Mouse (Mus musculus): Measurements from ENCODE around the gene Zhx3. TPM values are rescaled to one million over a fixed set of nuclear protein-coding genes. Genes with fewer than 3 reads are reported as not detected.
A peak's percentile ranks its signal among the peaks of the same experiment; 100 is the strongest.

Zhx3 gene
- polyA plus RNA-seq, 1 experiment = 11.0 TPM

GRCm38 (mm10) chr2:160901656-160902412 lies 29.0 kb upstream of the Zhx3 start:
- Histone ChIP-seq H3K4me3 (ENCODE audit: insufficient read depth, low read depth, low read length) (no peak overlapping the region), H3K4me1 (ENCODE audit: control insufficient read depth, insufficient read depth, insufficient read length, low read length) (peaks cover 5% of the 10 kb centered on the region), H3K27ac (replicated peaks; ENCODE audit: low read depth, low read length) (no peak overlapping the region)

DNA sequence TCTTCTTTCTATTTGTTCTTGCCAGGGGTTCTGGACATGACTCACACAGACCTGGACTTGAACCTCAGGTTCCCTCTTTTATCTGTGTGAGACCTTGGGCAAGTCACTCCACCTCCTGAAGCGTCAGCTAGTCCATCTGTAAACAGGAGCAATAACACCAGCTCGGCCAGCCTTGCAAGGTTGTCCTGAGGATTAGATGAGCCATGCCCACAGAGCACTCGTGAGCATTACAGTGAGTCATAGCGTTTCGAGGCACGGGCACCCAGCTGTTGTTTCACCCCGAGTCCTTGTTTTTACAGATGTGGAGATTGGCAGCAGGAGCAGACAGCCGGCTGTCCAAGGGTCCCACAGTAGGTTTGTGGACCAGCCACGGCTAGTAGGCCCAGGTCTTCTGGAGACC lies 18.9 kb upstream of the Zhx3 start:
- H3K27ac ChIP-seq (replicated peaks; ENCODE audit: low read depth, low read length) = no peak overlapping the region
- no peaks in the 10 kb centered on the region for H3K4me1 ChIP-seq (ENCODE audit: control insufficient read depth, insufficient read depth, insufficient read length, low read length)
- no peak overlapping the region for H3K4me3 ChIP-seq (ENCODE audit: insufficient read depth, low read depth, low read length)

DNA sequence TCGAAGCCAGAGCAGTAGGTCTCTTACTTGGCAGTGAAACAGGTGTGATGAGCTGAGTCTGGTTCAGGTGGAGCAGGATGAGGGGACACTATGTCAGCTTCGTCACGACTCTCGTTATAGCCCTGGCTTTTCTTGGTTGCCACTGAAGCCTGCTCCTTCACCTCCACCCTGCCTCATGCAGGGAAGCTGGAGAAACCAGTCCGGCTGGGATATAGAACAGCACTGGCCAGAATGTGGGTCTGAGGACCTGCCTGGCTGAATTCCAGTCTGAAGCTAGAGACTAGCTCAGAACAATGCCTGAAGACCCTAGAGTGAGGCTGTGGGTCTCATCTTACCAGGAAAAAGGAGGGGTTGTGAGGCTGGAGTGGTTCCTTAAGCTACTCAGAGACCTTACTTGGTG lies 18.2 kb upstream of the Zhx3 start:
- H3K27ac ChIP-seq (replicated peaks; ENCODE audit: low read depth, low read length) = no peak overlapping the region
- no peaks in the 10 kb centered on the region for H3K4me1 ChIP-seq (ENCODE audit: control insufficient read depth, insufficient read depth, insufficient read length, low read length)
- no peak overlapping the region for H3K4me3 ChIP-seq (ENCODE audit: insufficient read depth, low read depth, low read length)

DNA sequence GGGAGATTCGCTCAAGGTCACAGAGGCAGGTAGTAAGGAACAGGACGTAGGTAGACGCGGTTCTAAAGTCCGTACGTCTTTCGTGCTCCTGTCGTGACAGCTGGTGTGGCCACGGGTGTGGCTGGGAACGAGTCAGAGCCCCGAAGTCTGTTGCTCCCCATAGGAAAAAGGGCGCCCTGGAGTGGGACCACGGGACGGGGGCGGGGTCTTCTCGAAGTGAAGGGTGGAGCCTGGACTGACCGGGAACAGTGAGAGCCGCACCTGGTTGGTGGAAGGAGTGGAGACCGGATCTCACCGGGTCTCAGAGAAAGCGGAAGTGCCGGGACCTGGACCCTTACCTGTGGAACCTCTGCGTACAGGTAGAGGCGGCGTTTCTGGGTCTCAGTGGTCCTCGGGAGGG lies 15.1 kb upstream of the Zhx3 start:
- Histone ChIP-seq H3K4me3 (ENCODE audit: insufficient read depth, low read depth, low read length) (peak overlapping the region; percentile 40), H3K4me1 (ENCODE audit: control insufficient read depth, insufficient read depth, insufficient read length, low read length) (peaks cover 15% of the 10 kb centered on the region; the same call in 1 of the 2 replicates), H3K27ac (replicated peaks; ENCODE audit: low read depth, low read length) (no peak overlapping the region)

- peak overlapping the region; percentile 40 for H3K4me3 ChIP-seq (ENCODE audit: insufficient read depth, low read depth, low read length)
- no peak overlapping the region for H3K27ac ChIP-seq (replicated peaks; ENCODE audit: low read depth, low read length)
- peaks cover 21% of the 10 kb centered on the region for H3K4me1 ChIP-seq (ENCODE audit: control insufficient read depth, insufficient read depth, insufficient read length, low read length)
These were observed 14.5 kb upstream of the Zhx3 start for GRCm38 (mm10) chr2:160887284-160887683.

DNA sequence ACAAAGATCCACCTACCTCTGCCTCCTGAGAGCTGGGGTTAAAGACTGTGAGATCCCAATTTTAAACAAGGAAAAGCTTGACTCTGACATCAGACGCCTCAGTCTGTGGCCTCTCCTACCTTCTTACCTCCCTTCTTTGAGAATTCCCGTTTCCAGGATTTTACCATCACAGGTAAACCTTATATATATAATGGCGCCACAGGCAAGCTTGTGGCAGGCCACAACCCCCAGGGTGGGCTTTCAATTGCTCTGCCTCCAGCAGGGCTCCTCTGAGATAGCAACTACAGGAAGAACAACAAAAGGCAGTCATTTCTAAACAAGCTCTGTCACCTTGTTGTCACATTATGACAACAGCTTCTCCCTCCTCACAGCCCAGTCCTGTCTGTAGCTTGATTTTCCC lies 13.4 kb upstream of the Zhx3 start:
- Histone ChIP-seq H3K27ac (replicated peaks; ENCODE audit: low read depth, low read length) (no peak overlapping the region), H3K4me3 (ENCODE audit: insufficient read depth, low read depth, low read length) (no peak overlapping the region), H3K4me1 (ENCODE audit: control insufficient read depth, insufficient read depth, insufficient read length, low read length) (peaks cover 31% of the 10 kb centered on the region)

DNA sequence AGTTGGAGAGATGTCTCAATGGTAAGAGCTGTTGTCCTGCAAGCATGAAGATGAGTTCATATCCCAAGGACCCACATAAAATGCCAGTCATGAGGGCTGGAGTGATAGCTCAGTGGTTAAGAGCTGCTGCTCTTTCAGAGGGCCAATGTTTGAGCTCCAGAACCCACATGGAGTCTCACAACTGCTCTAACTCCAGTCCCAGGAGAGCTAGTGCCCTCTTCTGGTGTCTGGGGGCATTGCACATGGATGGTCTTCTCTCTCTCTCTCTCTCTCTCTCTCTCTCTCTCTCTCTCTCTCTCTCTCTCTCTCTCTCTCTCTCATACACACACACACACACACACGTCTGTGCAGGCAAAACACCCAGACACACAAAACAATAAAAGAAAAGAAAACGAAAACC lies 12.0 kb upstream of the Zhx3 start:
- peaks cover 45% of the 10 kb centered on the region for H3K4me1 ChIP-seq (ENCODE audit: control insufficient read depth, insufficient read depth, insufficient read length, low read length)
- no peak overlapping the region for H3K4me3 ChIP-seq (ENCODE audit: insufficient read depth, low read depth, low read length)
- peak overlapping the region; percentile 58; the same call in 1 of the 2 replicates for H3K27ac ChIP-seq (replicated peaks; ENCODE audit: low read depth, low read length)

DNA sequence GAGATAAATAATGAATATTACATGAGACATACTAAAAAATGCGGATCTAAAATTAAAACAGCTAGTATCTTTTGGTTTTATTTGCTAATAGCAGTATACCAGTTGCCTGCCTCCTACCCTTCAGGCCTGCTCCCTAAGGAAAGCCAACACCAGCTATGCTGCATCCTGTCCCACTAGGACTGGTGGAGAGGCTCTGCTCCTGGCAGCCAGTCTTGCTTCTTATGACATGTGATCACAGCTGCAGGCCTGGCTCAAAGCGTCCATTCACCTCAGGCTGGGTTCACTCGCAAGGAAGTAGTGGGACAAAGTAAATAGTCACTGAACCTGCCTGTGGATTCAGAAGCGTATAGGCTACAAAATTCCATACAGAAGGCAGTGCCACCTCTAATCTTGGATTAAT lies 11.1 kb upstream of the Zhx3 start:
- Histone ChIP-seq H3K4me3 (ENCODE audit: insufficient read depth, low read depth, low read length) (no peak overlapping the region), H3K4me1 (ENCODE audit: control insufficient read depth, insufficient read depth, insufficient read length, low read length) (peaks cover 46% of the 10 kb centered on the region), H3K27ac (replicated peaks; ENCODE audit: low read depth, low read length) (peak overlapping the region; percentile 58)

GRCm38 (mm10) chr2:160882436-160882835 lies 9.6 kb upstream of the Zhx3 start:
- H3K27ac ChIP-seq (replicated peaks; ENCODE audit: low read depth, low read length) = peak overlapping the region; percentile 95
- H3K4me1 ChIP-seq (ENCODE audit: control insufficient read depth, insufficient read depth, insufficient read length, low read length) = peaks cover 46% of the 10 kb centered on the region
- no peak overlapping the region for H3K4me3 ChIP-seq (ENCODE audit: insufficient read depth, low read depth, low read length)

DNA sequence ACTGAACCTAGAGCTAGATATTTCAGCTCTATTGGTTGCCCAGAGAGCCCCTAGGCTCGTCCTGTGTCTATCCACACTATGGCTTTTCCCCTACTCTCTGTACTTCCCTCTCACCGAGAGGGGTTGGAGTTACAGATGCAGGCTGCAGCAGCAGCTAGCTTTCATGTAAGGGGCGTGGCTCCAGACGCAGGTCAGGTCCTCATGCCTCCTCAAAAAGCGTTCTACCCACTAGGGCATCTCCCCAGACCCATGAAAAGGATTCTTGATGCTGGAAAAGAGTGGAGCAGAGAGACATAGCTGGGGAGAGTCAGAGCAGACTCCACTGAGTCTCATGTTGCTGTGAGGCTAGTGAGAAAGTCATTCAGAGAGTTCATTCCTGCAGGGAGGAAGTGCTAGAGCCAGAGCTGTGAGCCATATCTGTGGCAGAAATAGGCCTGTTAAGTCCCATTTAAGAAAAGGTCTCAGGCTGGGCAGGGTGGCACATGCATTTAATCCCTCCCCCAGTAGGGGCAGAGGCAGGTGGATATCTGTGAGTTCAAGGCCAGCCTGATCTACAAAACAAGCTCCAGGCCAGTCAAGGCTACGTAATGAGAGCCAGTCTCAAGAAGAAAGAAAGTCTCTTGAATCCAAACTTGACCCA lies 8.8 kb upstream of the Zhx3 start:
- H3K4me3 ChIP-seq (ENCODE audit: insufficient read depth, low read depth, low read length) = peak overlapping the region; percentile 28
- H3K27ac ChIP-seq (replicated peaks; ENCODE audit: low read depth, low read length) = peak overlapping the region; percentile 95
- peaks cover 46% of the 10 kb centered on the region for H3K4me1 ChIP-seq (ENCODE audit: control insufficient read depth, insufficient read depth, insufficient read length, low read length)

- H3K27ac ChIP-seq (replicated peaks; ENCODE audit: low read depth, low read length) = peak within 1 kb of the TSS; percentile 95
These were observed 7.8 kb upstream of the Zhx3 start, which contains the start of gene Lpin3 for GRCm38 (mm10) chr2:160880453-160881195. Gene Lpin3 (plus strand): TSS chr2:160880670.

DNA sequence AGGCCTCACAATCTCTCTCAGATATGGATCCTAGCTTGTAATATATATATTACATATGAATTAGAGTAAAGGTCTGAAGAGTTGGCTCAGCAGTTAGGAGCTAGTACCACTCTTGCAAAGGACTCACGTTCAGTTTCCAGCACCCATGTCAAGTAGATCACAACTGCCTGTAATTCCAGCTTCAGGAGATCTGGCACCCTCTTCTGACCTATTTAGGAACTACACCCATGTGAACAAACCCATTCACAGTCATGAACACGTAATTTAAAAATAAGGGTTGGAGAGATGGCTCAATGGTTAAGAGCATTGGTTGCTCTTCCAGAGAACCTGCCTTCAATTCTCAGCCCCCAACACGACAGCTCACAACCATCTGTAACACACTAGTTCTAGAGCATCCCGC lies 3.3 kb upstream of the Zhx3 start:
- Histone ChIP-seq H3K4me1 (ENCODE audit: control insufficient read depth, insufficient read depth, insufficient read length, low read length) (peaks cover 22% of the 10 kb centered on the region), H3K4me3 (ENCODE audit: insufficient read depth, low read depth, low read length) (no peak overlapping the region), H3K27ac (replicated peaks; ENCODE audit: low read depth, low read length) (no peak overlapping the region)

More at GRCm38 (mm10) chr2:160880453-160881195, 7.8 kb upstream of the Zhx3 start, which contains the start of gene Lpin3:
- peak within 1 kb of the TSS; percentile 43 for H3K4me3 ChIP-seq (ENCODE audit: insufficient read depth, low read depth, low read length)
- peaks cover 46% of the 10 kb centered on the region for H3K4me1 ChIP-seq (ENCODE audit: control insufficient read depth, insufficient read depth, insufficient read length, low read length)

- H3K27ac ChIP-seq (replicated peaks; ENCODE audit: low read depth, low read length) = peak overlapping the region; percentile 95
- H3K4me1 ChIP-seq (ENCODE audit: control insufficient read depth, insufficient read depth, insufficient read length, low read length) = peaks cover 15% of the 10 kb centered on the region; the same call in 1 of the 2 replicates
- no peak overlapping the region for H3K4me3 ChIP-seq (ENCODE audit: insufficient read depth, low read depth, low read length)
These were observed 1.6 kb upstream of the Zhx3 start for GRCm38 (mm10) chr2:160874231-160874877.

DNA sequence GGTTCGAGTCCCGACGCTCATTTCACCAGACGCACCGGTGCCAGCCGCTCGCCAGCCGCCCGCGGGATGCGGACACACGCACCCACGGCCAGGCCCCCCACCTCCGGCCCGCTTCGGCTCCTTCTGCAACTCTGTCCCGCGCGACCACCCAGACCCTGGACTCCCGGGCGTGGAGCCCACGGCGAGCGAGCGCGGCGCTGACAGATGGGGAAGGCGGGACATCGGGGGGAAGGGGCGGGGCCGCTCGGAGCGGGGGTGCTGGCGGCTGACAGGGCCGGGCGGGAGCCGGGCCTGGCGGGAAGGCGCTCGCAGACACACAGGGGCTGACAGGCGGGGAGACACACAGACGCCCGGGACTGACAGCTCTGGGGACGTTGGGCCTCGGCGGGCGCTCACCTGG lies 403 bp downstream of the Zhx3 start:
- peak overlapping the region; percentile 94 for H3K27ac ChIP-seq (replicated peaks; ENCODE audit: low read depth, low read length)

GRCm38 (mm10) chr2:160871310-160871709 lies 1.5 kb downstream of the Zhx3 start:
- peak overlapping the region; percentile 38 for H3K4me3 ChIP-seq (ENCODE audit: insufficient read depth, low read depth, low read length)
- peak overlapping the region; percentile 25; the same call in 1 of the 2 replicates for H3K27ac ChIP-seq (replicated peaks; ENCODE audit: low read depth, low read length)
- peaks cover 15% of the 10 kb centered on the region; the same call in 1 of the 2 replicates for H3K4me1 ChIP-seq (ENCODE audit: control insufficient read depth, insufficient read depth, insufficient read length, low read length)

More for the DNA sequence above, 403 bp downstream of the Zhx3 start:
- peak overlapping the region; percentile 94 for H3K4me3 ChIP-seq (ENCODE audit: insufficient read depth, low read depth, low read length)
- peaks cover 15% of the 10 kb centered on the region; the same call in 1 of the 2 replicates for H3K4me1 ChIP-seq (ENCODE audit: control insufficient read depth, insufficient read depth, insufficient read length, low read length)
